Mouse (Mus musculus): ENCODE data around the gene Nt5c2. TPM values are rescaled to one million over a fixed set of nuclear protein-coding genes. Genes with fewer than 3 reads are reported as not detected.
"Not testable (repeated sequence)": the region's sequence is repeated elsewhere in the genome, so short reads cannot be mapped to it uniquely, and the experiment has no call there.

The Nt5c2 gene
- polyA plus RNA-seq, 1 experiment from 2014 or later, result 89.4 TPM

DNA sequence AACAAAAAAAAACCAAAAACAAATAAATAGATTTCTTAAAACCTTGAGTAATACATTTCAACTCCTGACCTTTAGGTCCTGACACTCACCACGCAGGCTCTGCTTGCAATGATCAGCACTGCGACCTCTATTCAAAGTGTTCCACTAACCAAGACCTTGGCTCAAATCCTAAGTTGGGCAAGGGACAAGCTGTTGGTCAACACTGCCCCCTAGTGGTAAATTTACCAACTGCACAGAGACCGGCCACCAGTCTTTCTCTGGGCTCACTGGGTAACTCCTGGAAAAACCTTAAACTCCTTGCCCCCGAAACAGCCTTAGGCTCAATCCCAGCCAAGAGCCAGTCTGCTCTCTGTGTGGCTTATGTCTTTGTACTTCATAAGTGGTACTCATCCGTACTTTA, 23.8 kb downstream of the Nt5c2 start:
- Histone ChIP-seq H3K9me3 (ENCODE audit: low read length) (no peaks in the 10 kb centered on the region), H3K4me1 (ENCODE audit: insufficient read depth, low read length) (peaks cover 34% of the 10 kb centered on the region), H3K4me2 (replicated peaks; ENCODE audit: low read depth, low read length) (no peak overlapping the region), H3K36me3 (ENCODE audit: insufficient read depth, low read length) (no peaks in the 10 kb centered on the region), H3K27ac (ENCODE audit: low read length) (no peak overlapping the region), H3K27me3 (ENCODE audit: insufficient read depth, low read length) (no peaks in the 10 kb centered on the region; the same call in 1 of the 2 replicates), H3K4me3 (ENCODE audit: low read length) (no peak overlapping the region), H3K9ac (replicated peaks; ENCODE audit: low read length) (no peak overlapping the region)
- 6% methylated on average over 5 of the region's 5 CpGs for WGBS
- no peak for ATAC-seq (ENCODE audit: low FRiP score, low TSS enrichment)

DNA sequence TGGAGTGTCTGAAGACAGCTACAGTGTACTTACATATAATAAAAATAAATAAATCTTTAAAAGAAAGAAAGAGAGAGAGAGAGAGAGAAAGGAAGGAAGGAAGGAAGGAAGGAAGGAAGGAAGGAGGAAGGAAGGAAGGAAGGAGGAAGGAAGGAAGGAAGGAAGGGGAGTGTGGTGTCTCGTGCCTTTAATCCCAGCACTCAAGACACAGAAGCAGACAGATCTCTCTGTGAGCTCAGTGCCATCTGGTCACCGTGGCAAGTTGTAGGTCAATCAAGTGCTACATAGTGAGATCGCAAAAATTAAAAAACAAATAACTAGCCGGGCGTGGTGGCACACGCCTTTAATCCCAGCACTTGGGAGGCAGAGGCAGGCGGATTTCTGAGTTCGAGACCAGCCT, 24.3 kb downstream of the Nt5c2 start:
- not testable (repeated sequence) for H3K4me3 ChIP-seq (ENCODE audit: low read length); H3K27me3 ChIP-seq (ENCODE audit: insufficient read depth, low read length); H3K9ac ChIP-seq (replicated peaks; ENCODE audit: low read length); H3K4me2 ChIP-seq (replicated peaks; ENCODE audit: low read depth, low read length); H3K36me3 ChIP-seq (ENCODE audit: insufficient read depth, low read length); H3K27ac ChIP-seq (ENCODE audit: low read length); ATAC-seq (ENCODE audit: low FRiP score, low TSS enrichment); H3K9me3 ChIP-seq (ENCODE audit: low read length)
- 79% methylated on average over 8 of the region's 8 CpGs for WGBS
- H3K4me1 ChIP-seq (ENCODE audit: insufficient read depth, low read length), result peaks cover 34% of the 10 kb centered on the region

DNA sequence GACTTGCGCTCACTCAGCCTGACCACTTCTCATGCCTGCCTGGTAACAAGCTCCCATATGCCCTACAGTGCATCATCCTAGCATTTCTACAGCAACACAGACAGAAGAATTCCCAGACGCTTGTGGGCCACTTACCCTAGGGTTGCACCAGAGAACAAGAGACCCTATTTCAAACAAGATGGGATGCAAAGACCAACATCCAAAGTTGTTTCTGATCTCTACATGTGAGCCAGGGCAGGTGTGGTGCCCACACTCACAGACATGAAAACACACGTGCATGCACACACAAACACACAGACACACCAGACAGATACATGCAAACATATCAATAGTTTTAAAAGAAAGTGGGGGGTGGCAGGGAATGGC, 24.8 kb downstream of the Nt5c2 start:
- H3K27ac ChIP-seq (ENCODE audit: low read length), result peak overlapping the region; percentile 89
- no peak for ATAC-seq (ENCODE audit: low FRiP score, low TSS enrichment)
- 0 out of 2 replicates have a peak overlapping the region, but pooled peaks have one; percentile 10 for H3K4me2 ChIP-seq (replicated peaks; ENCODE audit: low read depth, low read length)
- 85% methylated on average over 3 of the region's 3 CpGs for WGBS
- no peak overlapping the region for H3K4me3 ChIP-seq (ENCODE audit: low read length)
- H3K4me1 ChIP-seq (ENCODE audit: insufficient read depth, low read length), result peaks cover 34% of the 10 kb centered on the region
- H3K27me3 ChIP-seq (ENCODE audit: insufficient read depth, low read length), result no peaks in the 10 kb centered on the region; the same call in 1 of the 2 replicates
- no peaks in the 10 kb centered on the region for H3K36me3 ChIP-seq (ENCODE audit: insufficient read depth, low read length)
- H3K9ac ChIP-seq (replicated peaks; ENCODE audit: low read length), result 0 out of 2 replicates have a peak overlapping the region, but pooled peaks have one; percentile 22
- H3K9me3 ChIP-seq (ENCODE audit: low read length), result no peaks in the 10 kb centered on the region

DNA sequence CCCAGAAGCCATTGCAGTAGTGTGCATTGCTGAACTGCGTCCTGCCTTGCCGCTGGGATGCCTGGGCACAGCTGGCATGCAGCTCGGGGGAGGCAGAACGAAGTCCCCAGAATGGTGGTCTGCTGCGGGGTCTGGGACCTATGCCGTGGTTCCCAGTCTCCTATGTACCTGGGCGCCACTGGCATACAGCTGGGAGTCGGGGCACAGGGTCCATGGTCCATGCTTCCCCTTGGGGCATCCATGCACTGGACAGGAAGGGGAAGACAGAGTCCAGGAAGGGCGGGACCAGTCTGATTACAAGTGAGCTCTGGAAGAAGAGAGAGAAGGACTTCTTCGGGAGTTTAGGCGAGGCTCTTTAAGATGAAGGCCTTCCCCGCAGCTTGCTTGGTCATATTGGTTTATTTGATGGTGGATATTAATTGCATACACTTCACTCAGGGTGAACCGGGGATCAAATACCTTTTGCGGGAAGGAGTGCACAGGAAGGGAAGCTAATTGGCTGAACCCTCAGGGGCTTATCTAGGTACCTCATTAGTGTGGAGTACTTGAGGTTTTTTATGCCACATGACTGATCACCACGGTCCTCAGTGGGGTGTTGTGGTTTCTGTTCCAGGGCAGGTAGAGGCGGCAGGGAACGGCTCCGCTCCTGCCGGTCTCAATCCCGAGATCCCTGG, 25.3 kb downstream of the Nt5c2 start:
- Histone ChIP-seq H3K4me3 (ENCODE audit: low read length) (no peak overlapping the region), H3K27me3 (ENCODE audit: insufficient read depth, low read length) (no peaks in the 10 kb centered on the region; the same call in 1 of the 2 replicates), H3K4me1 (ENCODE audit: insufficient read depth, low read length) (peaks cover 36% of the 10 kb centered on the region), H3K36me3 (ENCODE audit: insufficient read depth, low read length) (no peaks in the 10 kb centered on the region), H3K9ac (replicated peaks; ENCODE audit: low read length) (0 out of 2 replicates have a peak overlapping the region, but pooled peaks have one; percentile 22), H3K27ac (ENCODE audit: low read length) (peak overlapping the region; percentile 89), H3K9me3 (ENCODE audit: low read length) (no peaks in the 10 kb centered on the region), H3K4me2 (replicated peaks; ENCODE audit: low read depth, low read length) (0 out of 2 replicates have a peak overlapping the region, but pooled peaks have one; percentile 10)
- ATAC-seq (ENCODE audit: low FRiP score, low TSS enrichment), result no peak; the same call in 1 of the 2 replicates
- WGBS, result 61% methylated on average over 20 of the region's 20 CpGs

DNA sequence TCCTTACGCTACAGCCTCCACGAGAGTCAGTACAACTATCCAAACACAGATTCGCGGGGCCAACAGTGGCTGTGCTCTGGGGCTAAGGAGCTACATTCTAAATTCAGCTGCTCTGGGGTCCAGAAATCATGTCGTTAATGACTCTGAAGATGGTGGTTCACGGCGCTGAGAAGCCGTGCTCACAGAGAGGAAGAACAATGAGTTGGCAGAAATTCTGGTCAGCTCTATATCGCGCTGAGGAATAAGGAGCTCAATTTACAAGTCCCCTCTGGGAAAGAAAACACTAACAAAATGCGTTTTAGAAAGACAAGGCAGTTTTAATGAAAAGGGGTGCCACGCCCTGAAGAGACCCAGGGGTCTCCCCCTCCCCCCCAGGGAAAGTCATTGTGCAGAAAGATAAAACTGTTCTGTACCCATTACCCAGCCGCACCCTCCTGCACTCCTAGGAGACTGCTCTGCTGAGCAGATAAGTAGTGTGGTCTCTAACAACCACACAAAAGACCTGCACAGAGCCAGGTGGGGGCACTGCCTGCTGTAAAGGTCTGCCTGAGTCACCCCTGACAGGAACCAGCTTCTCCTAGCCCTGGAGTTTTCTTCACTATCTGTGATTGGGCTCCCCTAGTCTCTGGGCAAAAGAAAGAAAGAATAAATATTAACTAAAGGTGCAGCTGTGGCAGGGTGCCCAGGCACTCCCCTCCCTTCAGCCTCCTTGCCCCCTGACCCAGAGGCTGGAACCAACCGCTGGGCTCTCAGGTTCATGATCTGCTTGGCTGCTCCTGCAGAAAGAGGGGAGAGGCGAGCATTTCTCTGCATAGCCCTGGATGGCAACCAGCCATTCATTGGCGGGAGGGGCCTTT, 26.5 kb downstream of the Nt5c2 start:
- no peaks in the 10 kb centered on the region for H3K9me3 ChIP-seq (ENCODE audit: low read length)
- H3K27me3 ChIP-seq (ENCODE audit: insufficient read depth, low read length), result no peaks in the 10 kb centered on the region; the same call in 1 of the 2 replicates
- peaks cover 44% of the 10 kb centered on the region for H3K4me1 ChIP-seq (ENCODE audit: insufficient read depth, low read length)
- H3K27ac ChIP-seq (ENCODE audit: low read length), result peak overlapping the region; percentile 89
- H3K4me2 ChIP-seq (replicated peaks; ENCODE audit: low read depth, low read length), result peak overlapping the region; percentile 27
- no peak overlapping the region for H3K4me3 ChIP-seq (ENCODE audit: low read length)
- H3K9ac ChIP-seq (replicated peaks; ENCODE audit: low read length), result peak overlapping the region; percentile 20; the same call in 1 of the 2 replicates
- H3K36me3 ChIP-seq (ENCODE audit: insufficient read depth, low read length), result no peaks in the 10 kb centered on the region
- peak; percentile 95 for ATAC-seq (ENCODE audit: low FRiP score, low TSS enrichment)
- 23% methylated on average over 16 of the region's 16 CpGs for WGBS

DNA sequence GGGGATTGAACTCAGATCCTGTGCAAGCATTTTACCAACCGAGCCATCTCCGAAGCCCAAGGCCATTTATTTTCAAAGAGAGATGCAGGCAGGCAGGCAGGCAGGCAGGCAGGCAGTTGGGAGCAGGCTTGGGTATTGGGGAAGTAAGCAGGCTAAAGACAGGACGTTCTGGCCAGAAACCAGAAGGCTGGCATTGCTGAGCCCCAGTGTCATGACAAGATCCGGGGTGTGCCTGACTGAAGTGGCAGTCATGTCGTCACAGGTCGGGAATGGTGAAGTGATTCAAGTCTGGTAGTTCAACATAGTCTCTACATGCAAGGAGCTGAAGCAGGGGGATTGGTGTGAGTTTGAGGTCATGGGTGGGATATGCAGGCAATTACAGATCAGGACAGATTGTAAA, 27.3 kb downstream of the Nt5c2 start:
- Histone ChIP-seq H3K4me3 (ENCODE audit: low read length) (no peak overlapping the region), H3K9me3 (ENCODE audit: low read length) (no peaks in the 10 kb centered on the region), H3K4me2 (replicated peaks; ENCODE audit: low read depth, low read length) (no peak overlapping the region), H3K4me1 (ENCODE audit: insufficient read depth, low read length) (peaks cover 52% of the 10 kb centered on the region), H3K9ac (replicated peaks; ENCODE audit: low read length) (no peak overlapping the region), H3K27me3 (ENCODE audit: insufficient read depth, low read length) (no peaks in the 10 kb centered on the region; the same call in 1 of the 2 replicates), H3K27ac (ENCODE audit: low read length) (peak overlapping the region; percentile 89), H3K36me3 (ENCODE audit: insufficient read depth, low read length) (no peaks in the 10 kb centered on the region)
- no peak for ATAC-seq (ENCODE audit: low FRiP score, low TSS enrichment)
- WGBS, result 68% methylated on average over 6 of the region's 6 CpGs

DNA sequence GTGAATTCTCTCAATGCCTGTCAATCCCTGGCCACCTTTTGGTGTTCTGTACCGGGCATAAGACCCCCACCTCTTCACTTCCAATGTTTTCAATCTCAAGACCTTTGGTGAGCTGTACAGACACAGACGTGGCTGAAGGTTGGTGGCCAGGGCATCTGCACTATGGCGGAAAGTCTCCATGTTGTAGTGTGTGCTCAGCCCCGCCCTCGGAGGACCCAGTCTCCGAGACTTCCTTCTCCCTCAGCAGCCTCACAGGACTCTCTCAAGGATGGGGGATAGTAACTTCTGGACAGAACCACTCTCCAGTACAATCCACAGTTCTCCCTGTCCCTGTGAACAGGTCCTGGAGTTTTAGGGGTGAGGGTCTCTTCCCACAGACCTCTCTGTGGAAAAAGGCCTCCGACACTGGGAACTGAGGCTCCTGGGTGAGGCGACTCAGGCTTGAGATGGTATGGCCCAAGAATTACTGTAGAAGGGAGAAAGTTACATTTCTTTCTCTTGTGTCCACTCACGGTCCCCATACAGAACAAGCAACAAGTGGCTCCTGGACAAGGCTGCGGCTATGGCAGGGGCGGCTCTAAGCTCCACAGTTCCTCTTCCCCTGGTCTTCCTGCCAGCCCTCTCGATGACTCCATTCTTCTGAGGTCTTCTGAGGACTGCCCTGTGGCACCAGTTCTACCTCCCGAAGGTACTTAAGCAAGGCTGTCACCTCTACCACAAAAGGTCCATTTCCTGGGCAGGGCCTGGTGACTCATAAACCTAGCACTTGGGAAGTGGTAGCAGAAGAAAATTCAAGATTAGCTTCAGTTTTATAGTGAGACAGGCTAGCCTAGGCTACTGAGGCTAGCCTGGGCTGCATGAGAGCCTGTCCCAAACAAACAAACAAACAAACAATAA, 30.0 kb downstream of the Nt5c2 start:
- H3K27me3 ChIP-seq (ENCODE audit: insufficient read depth, low read length), result no peaks in the 10 kb centered on the region; the same call in 1 of the 2 replicates
- H3K9ac ChIP-seq (replicated peaks; ENCODE audit: low read length), result no peak overlapping the region
- 75% methylated on average over 13 of the region's 13 CpGs for WGBS
- no peak overlapping the region for H3K4me2 ChIP-seq (replicated peaks; ENCODE audit: low read depth, low read length)
- H3K4me3 ChIP-seq (ENCODE audit: low read length), result no peak overlapping the region
- no peaks in the 10 kb centered on the region for H3K36me3 ChIP-seq (ENCODE audit: insufficient read depth, low read length)
- peaks cover 52% of the 10 kb centered on the region for H3K4me1 ChIP-seq (ENCODE audit: insufficient read depth, low read length)
- H3K27ac ChIP-seq (ENCODE audit: low read length), result no peak overlapping the region
- ATAC-seq (ENCODE audit: low FRiP score, low TSS enrichment), result no peak
- no peaks in the 10 kb centered on the region for H3K9me3 ChIP-seq (ENCODE audit: low read length)

DNA sequence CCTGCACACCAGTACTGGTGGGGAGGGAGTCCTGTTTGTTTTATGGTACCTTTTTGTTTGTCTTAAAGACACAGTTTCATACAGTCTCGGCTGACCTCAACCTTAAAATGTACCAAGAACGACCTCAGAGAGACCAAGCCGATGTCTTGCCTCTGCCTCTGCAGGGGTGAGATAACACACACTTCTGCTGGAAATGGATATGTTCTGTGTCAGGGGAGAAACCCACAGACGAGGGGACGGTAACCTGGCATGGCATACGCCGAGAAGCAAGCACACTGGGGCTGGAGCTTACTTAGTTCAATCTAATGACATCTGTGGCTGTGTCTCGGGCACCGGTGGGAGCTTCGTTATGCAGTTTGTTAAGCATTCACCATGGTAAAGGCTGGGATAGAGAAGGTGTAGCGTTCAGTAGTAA, 31.0 kb downstream of the Nt5c2 start:
- Histone ChIP-seq H3K9ac (replicated peaks; ENCODE audit: low read length) (0 out of 2 replicates have a peak overlapping the region, but pooled peaks have one; percentile 10), H3K27ac (ENCODE audit: low read length) (peak overlapping the region; percentile 78), H3K4me1 (ENCODE audit: insufficient read depth, low read length) (peaks cover 42% of the 10 kb centered on the region), H3K4me3 (ENCODE audit: low read length) (no peak overlapping the region), H3K27me3 (ENCODE audit: insufficient read depth, low read length) (no peaks in the 10 kb centered on the region), H3K9me3 (ENCODE audit: low read length) (no peaks in the 10 kb centered on the region), H3K4me2 (replicated peaks; ENCODE audit: low read depth, low read length) (peak overlapping the region; percentile 28; the same call in 1 of the 2 replicates), H3K36me3 (ENCODE audit: insufficient read depth, low read length) (no peaks in the 10 kb centered on the region)
- WGBS, result 28% methylated on average over 11 of the region's 11 CpGs
- ATAC-seq (ENCODE audit: low FRiP score, low TSS enrichment), result no peak

DNA sequence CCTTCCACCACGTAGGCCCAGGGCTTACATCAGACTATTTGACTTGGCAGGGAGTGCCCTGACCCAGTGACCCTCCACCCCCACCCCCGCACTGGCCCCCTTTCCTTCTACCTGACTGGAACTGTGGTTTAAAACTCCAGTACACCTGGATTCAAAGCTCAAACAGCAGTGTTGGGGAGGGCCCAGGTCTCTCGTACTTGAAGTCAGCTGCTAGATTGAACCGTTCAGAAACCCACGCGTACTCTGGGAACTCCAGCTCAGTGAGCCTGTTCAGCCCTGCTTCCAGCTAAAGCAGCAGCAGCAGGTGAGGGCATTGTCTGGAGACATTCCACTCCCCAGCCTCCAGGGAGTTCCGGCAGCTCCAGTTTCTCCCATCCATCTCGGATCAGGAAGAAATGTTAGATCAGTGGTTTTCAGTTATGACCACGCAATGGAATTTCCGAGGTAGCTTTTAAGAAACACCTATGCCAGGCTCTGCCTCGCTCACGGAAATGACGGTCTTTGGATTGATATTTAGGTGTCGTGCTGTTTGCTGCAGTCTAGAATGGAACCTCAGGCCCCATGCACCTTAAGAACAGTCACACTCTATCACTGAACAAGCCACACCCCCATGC, 31.5 kb downstream of the Nt5c2 start:
- 22% methylated on average over 14 of the region's 14 CpGs for WGBS
- peak; percentile 57 for ATAC-seq (ENCODE audit: low FRiP score, low TSS enrichment)
- Histone ChIP-seq H3K27me3 (ENCODE audit: insufficient read depth, low read length) (no peaks in the 10 kb centered on the region), H3K4me3 (ENCODE audit: low read length) (no peak overlapping the region), H3K4me1 (ENCODE audit: insufficient read depth, low read length) (peaks cover 36% of the 10 kb centered on the region), H3K9me3 (ENCODE audit: low read length) (no peaks in the 10 kb centered on the region), H3K9ac (replicated peaks; ENCODE audit: low read length) (peak overlapping the region; percentile 24; the same call in 1 of the 2 replicates), H3K4me2 (replicated peaks; ENCODE audit: low read depth, low read length) (peak overlapping the region; percentile 28; the same call in 1 of the 2 replicates), H3K27ac (ENCODE audit: low read length) (peak overlapping the region; percentile 78), H3K36me3 (ENCODE audit: insufficient read depth, low read length) (no peaks in the 10 kb centered on the region)

Data from kidney, embryonic 16.5 days (tissue).